21 mouse cellular contexts compared by ENCODE assay signal in the genomic region with DNA sequence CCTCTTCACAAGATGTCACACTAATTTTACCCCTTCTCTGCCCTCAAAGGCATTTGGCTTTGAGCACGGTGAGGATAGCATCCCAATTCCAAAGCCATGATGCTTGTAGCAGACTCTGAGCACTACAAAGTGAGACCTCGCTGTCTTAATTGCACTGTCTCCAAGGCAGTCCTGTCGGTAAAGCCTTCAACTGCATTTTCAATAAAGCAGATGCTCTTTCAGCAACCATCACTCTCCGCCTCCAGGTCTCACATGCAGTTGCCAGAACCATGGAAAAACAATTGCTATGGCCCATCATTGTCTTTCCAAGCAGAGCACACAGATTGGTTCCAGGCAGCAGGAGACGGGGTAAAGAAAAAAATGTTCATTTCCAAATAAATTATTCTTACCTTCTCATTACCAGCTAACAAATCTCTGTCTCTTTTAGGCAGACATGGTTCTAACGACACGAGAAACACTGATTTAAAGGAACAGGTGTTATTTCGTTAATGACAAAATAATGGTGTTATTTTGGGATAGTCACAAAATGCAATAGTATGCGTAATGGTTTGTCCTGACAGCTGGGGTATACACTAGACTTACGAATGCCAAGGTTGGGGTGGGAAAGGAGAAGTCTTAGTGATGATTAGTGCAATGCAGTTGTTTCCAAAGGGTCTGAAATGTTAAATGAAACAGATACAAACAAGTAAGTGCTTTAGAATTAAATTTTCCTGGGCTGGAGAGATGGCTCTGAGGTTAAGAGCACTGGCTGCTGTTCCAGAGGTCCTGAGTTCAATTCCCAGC.
A peak's percentile ranks its signal among the peaks of the same experiment; 100 is the strongest.
DNase-seq lines count a peak whose midpoint lies in the region; ATAC-seq and TF ChIP-seq lines count a peak whose summit lies in the region.
"Had no signal": no experiment of that assay in that cellular context is flagged by ENCODE, and none has a peak within 500 bp of the region (broad histone marks: within the 10 kb centered on the region; RNA-seq: fewer than 3 reads in every experiment).

No protein-coding gene starts in this region.

- 40% methylated on average over 10 of the region's 10 CpGs for WGBS in embryonic facial prominence, embryonic 15.5 days

- H3K9me3 ChIP-seq in embryonic facial prominence, embryonic 15.5 days (replicated peaks): no peaks in the 10 kb centered on the region

- H3K4me2 ChIP-seq in embryonic facial prominence, embryonic 15.5 days (replicated peaks): no peak overlapping the region
- H3K4me2 ChIP-seq: heart, embryonic 11.5 days had no signal

- TF ChIP-seq CTCF in layer of hippocampus, adult 2 months (conservative IDR thresholded peaks at IDR 0.05): peak; percentile 54

- no peak overlapping the region for H3K4me3 ChIP-seq in layer of hippocampus, adult 2 months
- H3K4me3 ChIP-seq in embryonic facial prominence, embryonic 15.5 days (replicated peaks): no peak overlapping the region
- H3K4me3 ChIP-seq: erythroblast, embryonic 14.5 days had no signal

- ATAC-seq in frontal cortex, adult (ENCODE audit: low TSS enrichment): 0 out of 2 replicates have a peak, but pooled peaks have one; percentile 38
- peak; percentile 72 for ATAC-seq in embryonic facial prominence, embryonic 15.5 days (ENCODE audit: insufficient number of reproducible peaks, low FRiP score, low TSS enrichment, low read depth)
- ATAC-seq: liver, postnatal 0 days had no signal

- no peaks in the 10 kb centered on the region for H3K36me3 ChIP-seq in embryonic facial prominence, embryonic 15.5 days

- DNase-seq in frontal cortex, postnatal 25 days (ENCODE audit: low spot score in 2 of 2): no peak
- peak in 1 of 2 experiments; percentile 60 for DNase-seq in layer of hippocampus, adult 2 months (ENCODE audit: low spot score in 2 of 2)
- no peak for DNase-seq in layer of hippocampus, adult 9-10 months (ENCODE audit: low spot score)
- DNase-seq in brain, adult 2 months (ENCODE audit: low read depth, low spot score): peak; percentile 56
- no peak for DNase-seq in urinary bladder, adult 18-20 months (ENCODE audit: low spot score in 2 of 2)
- DNase-seq: adrenal gland, postnatal 25 days; B cell, adult 2 months; cerebellum, adult 18-20 months; cerebellum, postnatal 36 days; gastrocnemius, postnatal 36 days; heart, postnatal 10 days; kidney, adult 18-20 months; liver, postnatal 0 days; lung, postnatal 10 days; thymus, adult 18-20 months; thymus, postnatal 4 days had no signal

- no peaks in the 10 kb centered on the region for H3K27me3 ChIP-seq in embryonic facial prominence, embryonic 15.5 days

- H3K9ac ChIP-seq in embryonic facial prominence, embryonic 15.5 days: no peak overlapping the region
- H3K9ac ChIP-seq: liver, postnatal 0 days had no signal

- peak overlapping the region; percentile 82 for H3K27ac ChIP-seq in layer of hippocampus, adult 2 months
- H3K27ac ChIP-seq in embryonic facial prominence, embryonic 15.5 days (replicated peaks): peak overlapping the region; percentile 81
- H3K27ac ChIP-seq: kidney, postnatal 0 days had no signal

- peaks cover 40% of the 10 kb centered on the region for H3K4me1 ChIP-seq in embryonic facial prominence, embryonic 15.5 days
